Mouse (Mus musculus) kidney, adult 2 months (tissue): ENCODE results near the gene Uggt1.

Experiments
- CTCF ChIP-seq: fragments of 200-500 bp; conservative IDR thresholded peaks from 2 replicates; pipeline ENCODE4 v1.5.1; 2011; ENCODE audit warnings: low read depth, mild to moderate bottlenecking, control low read depth, low read length, moderate library complexity, mixed read lengths; ENCODE audit not compliant: insufficient read depth, insufficient read length
- POLR2A ChIP-seq: fragments of 200-500 bp; IDR thresholded peaks from one replicate; pipeline ENCODE4 v1.6.1; 2011; ENCODE audit warnings: low read depth, low read length, control low read depth

DNA sequence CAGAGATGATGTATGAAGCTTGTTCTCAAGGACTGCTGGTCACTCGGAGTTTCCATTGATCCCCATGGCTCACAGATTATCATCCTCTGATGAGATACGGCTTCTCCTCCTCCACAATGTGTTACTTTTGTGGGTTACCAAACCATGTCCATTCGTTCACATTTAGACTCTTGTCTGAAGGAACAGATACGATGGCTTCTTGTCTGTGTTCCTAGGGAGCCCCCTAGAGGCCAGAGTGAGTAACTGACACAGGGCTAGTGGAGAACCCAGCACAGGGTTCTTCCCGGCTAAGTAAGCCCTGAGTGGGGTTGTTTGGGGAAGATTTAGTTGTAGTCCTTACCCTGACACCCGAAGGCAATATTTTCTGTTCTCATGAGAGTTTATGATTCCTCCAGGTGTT lies 8.3 kb upstream of the Uggt1 start:
- peak; percentile 80 for TF ChIP-seq CTCF
- no peak for TF ChIP-seq POLR2A
